Mouse (Mus musculus): ENCODE measurements at regions not wholly inside any gene's neighbourhood (a gene's known extent, or its start where the extent isn't known, plus 50 kb on each side); places are given as distances from the start of the nearest gene placed in this dataset.

DNA sequence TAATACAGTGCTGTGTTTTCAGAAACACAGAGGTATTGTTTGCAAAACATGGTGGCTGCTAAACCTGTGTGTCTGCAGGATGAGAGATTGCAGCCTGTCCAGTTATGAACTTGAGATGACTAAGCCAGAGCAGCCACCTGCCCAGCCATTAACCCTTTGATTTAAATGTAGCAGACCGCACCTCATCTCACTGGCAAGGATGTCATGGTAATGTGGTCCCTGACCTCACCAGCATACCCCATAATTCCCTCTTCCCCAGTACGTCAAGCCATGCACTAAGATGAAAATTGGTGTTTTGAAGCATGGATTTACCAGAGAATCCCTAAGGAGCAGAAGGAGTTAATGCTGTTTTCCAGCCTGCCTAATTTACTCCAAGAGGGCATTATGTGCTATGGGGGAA is 128.5 kb upstream of the Chl1 start:
- H3K4me3 ChIP-seq (ENCODE audit: low read depth, low read length): no peak overlapping the region
- DNase-seq (ENCODE audit: low spot score): no peak
- WGBS: 75% methylated on average over 2 of the region's 2 CpGs
- H3K9me3 ChIP-seq (ENCODE audit: control insufficient read depth, low read length): no peaks in the 10 kb centered on the region
- H3K4me1 ChIP-seq (replicated peaks; ENCODE audit: control insufficient read depth, insufficient read depth, low read length): no peaks in the 10 kb centered on the region
- ATAC-seq (replicated peaks; ENCODE audit: low FRiP score): no peak
- H3K27ac ChIP-seq (ENCODE audit: low read depth, low read length): no peak overlapping the region
- no peaks in the 10 kb centered on the region for H3K27me3 ChIP-seq (ENCODE audit: control insufficient read depth, insufficient read depth, low read length)
- H3K36me3 ChIP-seq (ENCODE audit: control insufficient read depth, insufficient read depth, low read length): no peaks in the 10 kb centered on the region
- H3K4me2 ChIP-seq (ENCODE audit: low read depth, low read length, severe bottlenecking): no peak overlapping the region
- no peak overlapping the region for H3K9ac ChIP-seq (ENCODE audit: low read length)

GRCm38 (mm10) chr6:103386591-103386990 is 123.8 kb upstream of the Chl1 start:
- no peak overlapping the region for H3K4me2 ChIP-seq (ENCODE audit: low read depth, low read length, severe bottlenecking)
- ATAC-seq (replicated peaks; ENCODE audit: low FRiP score): no peak
- H3K4me1 ChIP-seq (replicated peaks; ENCODE audit: control insufficient read depth, insufficient read depth, low read length): no peaks in the 10 kb centered on the region
- no peak for DNase-seq (ENCODE audit: low spot score)
- H3K36me3 ChIP-seq (ENCODE audit: control insufficient read depth, insufficient read depth, low read length): no peaks in the 10 kb centered on the region
- H3K27ac ChIP-seq (ENCODE audit: low read depth, low read length): no peak overlapping the region
- WGBS: 62% methylated on average over 4 of the region's 4 CpGs
- H3K27me3 ChIP-seq (ENCODE audit: control insufficient read depth, insufficient read depth, low read length): no peaks in the 10 kb centered on the region
- H3K4me3 ChIP-seq (ENCODE audit: low read depth, low read length): no peak overlapping the region
- no peak overlapping the region for H3K9ac ChIP-seq (ENCODE audit: low read length)
- H3K9me3 ChIP-seq (ENCODE audit: control insufficient read depth, low read length): no peaks in the 10 kb centered on the region

- ATAC-seq (replicated peaks; ENCODE audit: low FRiP score): 0 out of 2 replicates have a peak, but pooled peaks have one; percentile 39
Observed at GRCm38 (mm10) chr6:103405961-103406360, 104.4 kb upstream of the Chl1 start.

DNA sequence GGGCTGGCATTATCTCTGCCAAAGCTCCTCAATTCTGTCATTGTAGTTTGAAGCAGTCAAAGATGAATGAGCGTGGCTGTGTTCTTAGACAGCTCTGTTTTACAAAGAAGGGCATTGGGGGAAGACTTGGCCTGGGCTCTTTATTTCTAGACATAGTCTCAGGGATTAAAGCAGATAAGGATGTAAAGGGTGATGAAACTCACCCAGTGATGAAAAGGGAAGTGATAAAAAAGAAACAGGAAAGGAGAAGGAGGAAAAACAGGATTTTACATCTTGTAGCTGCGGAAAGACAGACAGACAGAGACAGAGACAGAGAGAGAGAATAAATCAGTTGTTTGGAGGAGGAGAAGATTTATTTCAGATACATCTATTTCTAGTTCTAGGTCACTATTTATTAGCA is 95.5 kb upstream of the Chl1 start:
- no peak for ATAC-seq (replicated peaks; ENCODE audit: low FRiP score)
- Histone ChIP-seq H3K9ac (ENCODE audit: low read length) (no peak overlapping the region), H3K27me3 (ENCODE audit: control insufficient read depth, insufficient read depth, low read length) (no peaks in the 10 kb centered on the region), H3K4me2 (ENCODE audit: low read depth, low read length, severe bottlenecking) (no peak overlapping the region), H3K4me1 (replicated peaks; ENCODE audit: control insufficient read depth, insufficient read depth, low read length) (no peaks in the 10 kb centered on the region), H3K9me3 (ENCODE audit: control insufficient read depth, low read length) (no peaks in the 10 kb centered on the region), H3K36me3 (ENCODE audit: control insufficient read depth, insufficient read depth, low read length) (no peaks in the 10 kb centered on the region), H3K27ac (ENCODE audit: low read depth, low read length) (no peak overlapping the region), H3K4me3 (ENCODE audit: low read depth, low read length) (no peak overlapping the region)
- WGBS: 80% methylated on average over 2 of the region's 2 CpGs
- no peak for DNase-seq (ENCODE audit: low spot score)

More at GRCm38 (mm10) chr6:103405961-103406360, 104.4 kb upstream of the Chl1 start:
- no peak for DNase-seq (ENCODE audit: low spot score)
- Histone ChIP-seq H3K4me1 (replicated peaks; ENCODE audit: control insufficient read depth, insufficient read depth, low read length) (no peaks in the 10 kb centered on the region), H3K27ac (ENCODE audit: low read depth, low read length) (no peak overlapping the region), H3K4me2 (ENCODE audit: low read depth, low read length, severe bottlenecking) (no peak overlapping the region), H3K27me3 (ENCODE audit: control insufficient read depth, insufficient read depth, low read length) (no peaks in the 10 kb centered on the region), H3K9ac (ENCODE audit: low read length) (no peak overlapping the region), H3K36me3 (ENCODE audit: control insufficient read depth, insufficient read depth, low read length) (no peaks in the 10 kb centered on the region), H3K9me3 (ENCODE audit: control insufficient read depth, low read length) (no peaks in the 10 kb centered on the region), H3K4me3 (ENCODE audit: low read depth, low read length) (no peak overlapping the region)

- H3K9me3 ChIP-seq (ENCODE audit: control insufficient read depth, low read length): no peaks in the 10 kb centered on the region
- ATAC-seq (replicated peaks; ENCODE audit: low FRiP score) (no peak; the same call in 1 of the 2 replicates), DNase-seq (ENCODE audit: low spot score) (no peak)
- H3K4me2 ChIP-seq (ENCODE audit: low read depth, low read length, severe bottlenecking): no peak overlapping the region
- H3K4me3 ChIP-seq (ENCODE audit: low read depth, low read length): no peak overlapping the region
- H3K9ac ChIP-seq (ENCODE audit: low read length): no peak overlapping the region
- no peak overlapping the region for H3K27ac ChIP-seq (ENCODE audit: low read depth, low read length)
- no peaks in the 10 kb centered on the region for H3K4me1 ChIP-seq (replicated peaks; ENCODE audit: control insufficient read depth, insufficient read depth, low read length)
- no peaks in the 10 kb centered on the region for H3K27me3 ChIP-seq (ENCODE audit: control insufficient read depth, insufficient read depth, low read length)
- H3K36me3 ChIP-seq (ENCODE audit: control insufficient read depth, insufficient read depth, low read length): no peaks in the 10 kb centered on the region
- 59% methylated on average over 1 of the region's 1 CpGs for WGBS
Observed at GRCm38 (mm10) chr6:103421013-103421933, 89.1 kb upstream of the Chl1 start.

DNA sequence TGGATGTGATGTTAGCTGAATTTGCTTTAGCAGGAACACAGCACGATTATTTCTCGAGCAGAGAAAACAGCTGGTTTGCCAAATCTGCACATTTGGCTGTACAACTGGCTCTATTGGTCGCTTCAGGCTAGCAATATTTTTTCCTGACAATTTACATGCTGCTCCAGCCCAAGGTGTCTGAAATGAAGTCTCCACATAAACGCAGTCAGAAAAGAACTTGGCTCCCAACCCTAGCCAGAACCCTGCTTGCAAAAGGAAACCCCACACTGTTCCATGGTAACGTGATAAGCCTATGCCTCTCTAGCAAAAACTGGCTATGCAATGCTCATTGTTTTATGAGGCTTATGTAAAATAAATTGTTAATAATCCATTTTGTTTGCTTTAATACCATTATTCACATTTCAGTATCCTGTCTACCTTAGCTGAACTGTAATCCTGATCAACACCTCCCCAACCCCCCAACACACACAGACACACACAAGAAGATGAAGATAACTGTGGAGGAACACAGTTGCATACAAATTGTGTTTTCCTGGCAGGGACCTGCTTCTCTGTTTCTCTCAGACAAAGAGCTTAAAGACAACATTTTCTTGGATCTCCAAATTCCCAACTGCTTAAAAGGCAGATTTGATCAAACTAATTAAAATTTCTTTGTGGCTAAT is 79.3 kb upstream of the Chl1 start:
- Histone ChIP-seq H3K4me1 (replicated peaks; ENCODE audit: control insufficient read depth, insufficient read depth, low read length) (no peaks in the 10 kb centered on the region), H3K4me3 (ENCODE audit: low read depth, low read length) (no peak overlapping the region), H3K9ac (ENCODE audit: low read length) (no peak overlapping the region), H3K9me3 (ENCODE audit: control insufficient read depth, low read length) (no peaks in the 10 kb centered on the region), H3K36me3 (ENCODE audit: control insufficient read depth, insufficient read depth, low read length) (no peaks in the 10 kb centered on the region), H3K27ac (ENCODE audit: low read depth, low read length) (no peak overlapping the region), H3K4me2 (ENCODE audit: low read depth, low read length, severe bottlenecking) (no peak overlapping the region), H3K27me3 (ENCODE audit: control insufficient read depth, insufficient read depth, low read length) (no peaks in the 10 kb centered on the region)
- WGBS: 77% methylated on average over 5 of the region's 5 CpGs
- ATAC-seq (replicated peaks; ENCODE audit: low FRiP score) (no peak), DNase-seq (ENCODE audit: low spot score) (no peak)

GRCm38 (mm10) chr6:103431595-103431957 is 78.8 kb upstream of the Chl1 start:
- no peak overlapping the region for H3K4me2 ChIP-seq (ENCODE audit: low read depth, low read length, severe bottlenecking)
- no peak overlapping the region for H3K27ac ChIP-seq (ENCODE audit: low read depth, low read length)
- no peaks in the 10 kb centered on the region for H3K36me3 ChIP-seq (ENCODE audit: control insufficient read depth, insufficient read depth, low read length)
- no peak overlapping the region for H3K4me3 ChIP-seq (ENCODE audit: low read depth, low read length)
- WGBS: 90% methylated on average over 5 of the region's 5 CpGs
- no peaks in the 10 kb centered on the region for H3K27me3 ChIP-seq (ENCODE audit: control insufficient read depth, insufficient read depth, low read length)
- H3K9ac ChIP-seq (ENCODE audit: low read length): no peak overlapping the region
- no peaks in the 10 kb centered on the region for H3K4me1 ChIP-seq (replicated peaks; ENCODE audit: control insufficient read depth, insufficient read depth, low read length)
- H3K9me3 ChIP-seq (ENCODE audit: control insufficient read depth, low read length): no peaks in the 10 kb centered on the region
- DNase-seq (ENCODE audit: low spot score) (no peak), ATAC-seq (replicated peaks; ENCODE audit: low FRiP score) (no peak)

All from forebrain, embryonic 11.5 days (tissue).